Mouse (Mus musculus) spleen, adult 2 months (tissue): ENCODE measurements around the gene Srm.

Experiments
- CTCF ChIP-seq: fragments of 200-500 bp; IDR thresholded peaks from 2 replicates; pipeline ENCODE4 v1.5.1; 2011; ENCODE audit warnings: mild to moderate bottlenecking, inconsistent platforms; ENCODE audit not compliant: insufficient read depth, insufficient read length, insufficient replicate concordance; ENCODE audit errors: extremely low read depth
- POLR2A ChIP-seq: fragments of 200-500 bp; IDR thresholded peaks from 2 replicates; pipeline ENCODE4 v1.6.1; 2011; ENCODE audit warnings: low read depth, low read length, inconsistent platforms

DNA sequence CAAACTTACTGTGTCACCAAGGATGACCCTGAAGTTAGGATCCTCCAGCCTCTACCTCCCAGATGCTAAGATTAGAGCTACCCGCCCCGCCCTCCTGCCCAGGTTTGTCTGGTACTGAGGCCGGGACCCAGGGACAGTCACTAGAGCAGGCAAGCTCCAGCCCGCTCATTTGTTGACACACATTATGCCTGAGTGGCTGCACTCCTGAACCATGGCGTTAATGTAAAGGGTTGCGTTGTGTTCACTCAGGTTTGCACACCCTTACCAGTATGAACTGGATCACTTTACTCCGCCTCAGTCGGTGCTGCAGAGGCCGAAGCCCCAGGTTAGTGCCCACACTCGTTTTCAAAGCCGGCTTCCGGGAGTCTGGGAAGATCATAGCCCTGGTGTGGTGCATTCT is 27.7 kb upstream of the Srm start:
- no peak for TF ChIP-seq POLR2A
- TF ChIP-seq CTCF = no peak
